Mouse (Mus musculus): ENCODE measurements around the gene Tspan33.

- no peak for TF ChIP-seq HCFC1 (IDR thresholded peaks at IDR 0.05; ENCODE audit: borderline replicate concordance, insufficient read depth, low read length)
- no peak for TF ChIP-seq MAFK (IDR thresholded peaks at IDR 0.05; ENCODE audit: insufficient read depth, low read depth, low read length)
- TF ChIP-seq ZC3H11A (IDR thresholded peaks at IDR 0.05; ENCODE audit: borderline replicate concordance, low read depth, low read length), result no peak
- no peak for TF ChIP-seq CHD2 (IDR thresholded peaks at IDR 0.05; ENCODE audit: low read depth, low read length)
These were observed 2.0 kb downstream of the Tspan33 start for GRCm38 (mm10) chr6:29695975-29696374.
